Mouse (Mus musculus): ENCODE measurements around the gene Cdkn2b. TPM values are rescaled to one million over a fixed set of nuclear protein-coding genes. Genes with fewer than 3 reads are reported as not detected.
A peak's percentile ranks its signal among the peaks of the same experiment; 100 is the strongest.

Cdkn2b gene
- 1.5 and 2.4 TPM in 2 replicates for polyA plus RNA-seq (2012; rRNA removed)

DNA sequence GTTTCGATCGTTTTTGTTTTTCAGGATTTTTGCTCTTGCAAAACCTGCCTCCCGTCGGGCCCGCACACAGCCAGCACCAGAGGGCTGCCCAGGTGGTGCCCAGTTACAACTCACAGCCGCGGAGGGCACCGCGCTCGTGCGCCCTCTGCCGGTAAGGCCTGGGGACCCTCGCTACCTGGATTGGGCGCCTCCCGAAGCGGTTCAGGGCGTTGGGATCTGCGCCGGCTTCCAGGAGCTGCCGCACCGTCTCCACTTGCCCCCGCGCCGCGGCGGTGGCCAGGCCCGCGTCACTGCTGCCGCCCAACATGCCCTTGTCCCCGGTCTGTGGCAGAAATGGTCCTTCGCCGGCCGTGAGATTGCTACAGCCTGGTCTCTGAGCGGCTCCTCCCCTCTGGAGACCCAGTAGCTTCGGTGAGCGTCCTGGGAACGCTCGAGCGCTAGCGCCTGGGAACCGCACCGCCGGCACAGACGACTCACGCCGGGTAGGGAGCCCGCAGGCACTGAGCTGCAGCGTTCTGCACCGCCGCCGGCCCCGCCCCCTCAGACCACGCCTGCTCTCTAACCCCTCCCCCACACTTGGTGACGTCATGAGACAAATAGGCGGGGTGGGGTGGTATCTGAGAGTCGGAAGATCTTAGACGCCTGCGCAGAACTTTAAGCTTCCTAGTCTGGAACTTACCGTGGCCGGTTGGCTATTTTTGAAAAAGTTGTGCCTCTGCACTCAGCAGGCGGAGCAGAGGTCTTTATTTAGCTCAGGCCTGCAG lies at the start of gene Cdkn2b:
TSS of gene Cdkn2b (minus strand) at position 549 of the 764 bp plus-strand sequence.
- DNase-seq (ENCODE audit: extremely low spot score in 1 of 2, low spot score in 1 of 2): peak; percentile 8 to 71

DNA sequence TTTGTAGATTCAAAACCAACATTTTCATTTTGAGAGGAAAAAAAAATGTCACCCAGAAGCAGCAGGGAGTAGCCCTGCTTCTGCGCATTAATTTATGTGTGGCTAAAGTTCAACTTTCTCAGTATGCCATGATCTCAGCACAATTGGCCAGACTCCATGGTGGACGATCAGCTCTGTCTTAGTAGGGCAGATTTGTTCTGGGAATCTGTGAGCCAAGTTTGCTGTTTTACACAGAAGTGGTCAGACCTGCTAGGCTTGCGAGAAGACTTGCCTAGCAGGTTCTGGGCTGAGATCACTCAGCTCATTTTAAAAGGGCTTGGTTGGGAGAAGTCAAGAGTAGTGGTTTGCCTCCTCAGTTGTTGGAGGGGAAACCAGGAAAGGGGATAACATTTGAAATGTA lies 49.5 kb upstream of the Cdkn2b start:
- DNase-seq (ENCODE audit: extremely low spot score in 1 of 2, low spot score in 1 of 2): no peak

GRCm38 (mm10) chr4:89359506-89359905 lies 48.7 kb upstream of the Cdkn2b start:
- no peak for DNase-seq (ENCODE audit: extremely low spot score in 1 of 2, low spot score in 1 of 2)

- peak in 1 of 2 experiments; percentile 5 for DNase-seq (ENCODE audit: extremely low spot score in 1 of 2, low spot score in 1 of 2)
Measured at GRCm38 (mm10) chr4:89353935-89354334, 43.1 kb upstream of the Cdkn2b start.

GRCm38 (mm10) chr4:89353071-89353582 lies 42.3 kb upstream of the Cdkn2b start:
- DNase-seq (ENCODE audit: extremely low spot score in 1 of 2, low spot score in 1 of 2): no peak

DNA sequence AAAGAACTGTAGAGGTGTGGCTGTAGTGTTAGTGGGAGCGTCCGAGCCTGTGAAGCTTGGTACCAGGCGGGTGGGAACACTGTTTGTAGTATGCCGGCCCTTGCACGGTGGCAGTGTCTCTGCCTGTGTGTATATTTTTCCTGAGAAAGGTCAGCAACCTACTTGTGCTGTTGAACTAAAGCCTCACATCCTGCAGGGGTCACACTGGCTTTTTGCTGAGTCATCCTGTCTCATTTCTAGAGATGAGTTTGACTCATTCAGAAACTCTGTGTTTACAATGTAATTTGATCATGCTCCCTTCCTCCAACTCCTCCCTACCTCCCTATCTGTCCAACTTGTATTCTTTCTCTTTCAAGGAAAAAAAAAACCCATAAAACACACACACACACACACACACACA lies 40.6 kb upstream of the Cdkn2b start:
- DNase-seq (ENCODE audit: extremely low spot score in 1 of 2, low spot score in 1 of 2): no peak

DNA sequence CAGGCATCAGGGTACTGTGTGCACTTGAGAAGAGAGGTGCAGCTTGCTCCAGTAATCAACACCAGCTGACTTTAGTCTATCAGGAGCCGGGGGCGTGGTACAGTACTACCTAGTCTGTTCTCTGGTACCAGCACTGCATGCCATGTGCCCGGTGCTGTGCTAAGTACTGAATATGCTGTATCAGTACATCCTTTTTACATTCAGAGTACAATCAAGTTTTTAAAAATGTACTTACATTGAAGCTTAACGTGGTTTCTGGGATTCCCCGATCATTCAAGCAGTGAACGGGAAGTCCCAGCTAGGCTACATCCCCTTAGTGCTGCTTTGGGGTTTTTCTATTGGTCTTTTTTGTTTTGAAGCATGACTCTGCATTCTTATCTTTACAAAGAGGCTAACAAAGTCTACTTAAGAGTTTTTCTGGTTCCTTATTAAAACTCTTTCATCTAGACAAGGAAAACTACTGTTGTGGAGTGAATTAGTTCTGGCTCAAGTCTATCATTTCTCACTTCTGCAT lies 40.2 kb upstream of the Cdkn2b start:
- no peak for DNase-seq (ENCODE audit: extremely low spot score in 1 of 2, low spot score in 1 of 2)

- no peak for DNase-seq (ENCODE audit: extremely low spot score in 1 of 2, low spot score in 1 of 2)
Measured at GRCm38 (mm10) chr4:89350391-89350790, 39.6 kb upstream of the Cdkn2b start.

DNA sequence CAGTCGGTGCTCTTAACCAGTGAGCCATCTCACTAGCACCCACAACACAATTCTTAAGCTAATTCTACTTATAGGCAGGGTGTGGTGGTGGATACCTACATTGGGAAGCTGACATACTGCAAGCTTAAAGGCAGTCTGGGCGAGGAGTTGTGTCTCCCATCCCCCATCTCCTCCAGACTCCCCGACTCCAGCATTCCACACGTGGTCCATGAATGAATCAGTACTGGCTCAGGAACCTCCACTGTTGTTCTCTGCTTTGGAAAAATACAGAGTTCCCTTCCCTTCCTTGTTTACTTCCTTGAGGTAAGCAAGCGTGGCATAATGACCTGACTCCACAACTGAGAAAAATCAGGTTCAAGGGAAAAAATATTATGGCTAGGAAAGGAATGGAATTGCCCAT lies 38.0 kb upstream of the Cdkn2b start:
- DNase-seq (ENCODE audit: extremely low spot score in 1 of 2, low spot score in 1 of 2): no peak

DNA sequence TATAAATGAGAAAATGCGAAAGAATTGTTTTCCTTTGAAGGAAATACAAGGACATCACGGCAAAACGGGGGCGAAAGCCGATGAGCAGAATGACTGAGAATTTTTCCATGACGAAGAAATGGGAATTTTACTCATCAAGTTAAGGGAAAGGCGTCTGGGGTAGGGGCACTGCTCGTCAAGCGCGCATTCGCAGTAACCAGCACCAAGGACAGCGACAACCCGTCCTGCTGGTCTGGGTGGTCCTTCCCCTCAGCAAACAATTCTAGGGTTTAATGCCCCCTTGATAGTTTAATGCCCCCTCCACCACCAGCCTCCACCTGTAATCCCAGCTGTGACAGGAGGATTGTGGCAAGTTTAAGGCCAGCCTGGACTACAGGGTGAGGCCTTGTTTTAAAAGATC lies 2.6 kb upstream of the Cdkn2b start:
- DNase-seq (ENCODE audit: extremely low spot score in 1 of 2, low spot score in 1 of 2): no peak

GRCm38 (mm10) chr4:89309996-89310395 lies 843 bp downstream of the Cdkn2b start:
- DNase-seq (ENCODE audit: extremely low spot score in 1 of 2, low spot score in 1 of 2): no peak

DNA sequence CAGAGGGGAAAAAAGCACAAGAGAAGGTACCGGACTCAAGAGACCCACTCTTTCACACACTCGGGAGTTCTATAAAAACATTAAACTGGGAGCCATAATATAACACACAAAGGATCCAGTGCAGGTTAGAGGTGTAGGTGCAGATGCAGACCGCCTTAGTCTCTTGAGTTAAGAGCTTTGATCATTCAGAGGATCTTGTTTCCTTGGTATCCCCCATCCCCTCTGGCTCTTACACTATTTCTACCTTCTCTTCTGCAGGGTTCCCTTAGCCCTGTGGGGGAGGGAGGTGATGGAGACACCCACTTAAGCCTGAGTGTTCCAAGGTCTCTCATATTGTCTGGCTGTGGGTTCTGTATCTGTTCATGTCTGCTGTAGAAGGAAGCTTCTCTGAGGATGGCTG lies 2.8 kb downstream of the Cdkn2b start:
- DNase-seq (ENCODE audit: extremely low spot score in 1 of 2, low spot score in 1 of 2): no peak

- DNase-seq (ENCODE audit: extremely low spot score in 1 of 2, low spot score in 1 of 2): no peak
Measured at GRCm38 (mm10) chr4:89306798-89307365, 4.0 kb downstream of the Cdkn2b start.

DNA sequence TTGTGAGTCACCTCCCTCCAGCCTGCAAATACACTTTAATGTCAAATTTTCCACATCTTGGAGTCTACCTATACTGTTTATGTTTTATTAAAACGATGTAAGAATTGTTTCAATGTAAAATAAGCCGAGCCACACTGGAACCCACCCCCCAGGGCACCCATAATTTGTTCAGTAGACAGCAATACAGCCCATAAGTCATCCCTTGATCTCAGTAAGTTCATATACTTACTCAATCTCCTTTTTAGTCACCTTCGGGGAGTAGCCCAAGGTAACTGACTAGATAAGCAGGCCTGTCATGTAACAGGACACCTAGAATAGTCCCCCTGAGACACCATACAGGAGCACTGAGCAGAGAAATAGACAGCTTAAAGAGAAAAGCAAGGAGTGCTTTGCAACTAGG lies 5.1 kb downstream of the Cdkn2b start:
- no peak for DNase-seq (ENCODE audit: extremely low spot score in 1 of 2, low spot score in 1 of 2)

- no peak for DNase-seq (ENCODE audit: extremely low spot score in 1 of 2, low spot score in 1 of 2)
Measured at GRCm38 (mm10) chr4:89303281-89303995, 7.4 kb downstream of the Cdkn2b start.

GRCm38 (mm10) chr4:89302129-89302528 lies 8.7 kb downstream of the Cdkn2b start:
- DNase-seq (ENCODE audit: extremely low spot score in 1 of 2, low spot score in 1 of 2): no peak

DNA sequence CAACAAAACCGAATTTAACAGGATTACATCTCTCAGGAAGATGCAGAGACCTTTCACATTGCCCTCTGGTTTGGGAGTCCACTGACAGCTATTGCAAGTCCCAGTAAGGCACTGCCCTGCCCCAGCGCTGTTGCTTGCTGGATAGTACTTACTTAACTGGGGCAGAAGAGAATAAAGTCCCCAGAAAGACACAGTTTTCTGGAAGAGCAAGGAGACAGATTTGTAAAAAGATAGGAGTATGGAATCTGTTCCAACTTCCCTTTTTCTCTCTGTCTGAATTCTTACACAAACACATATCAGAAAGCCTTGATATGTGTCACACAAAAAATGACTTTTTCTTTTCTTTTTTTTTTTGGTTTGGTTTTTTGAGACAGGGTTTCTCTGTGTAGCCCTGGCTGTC lies 11.1 kb downstream of the Cdkn2b start:
- no peak for DNase-seq (ENCODE audit: extremely low spot score in 1 of 2, low spot score in 1 of 2)

- no peak for DNase-seq (ENCODE audit: extremely low spot score in 1 of 2, low spot score in 1 of 2)
Measured at GRCm38 (mm10) chr4:89295441-89296220, 15.2 kb downstream of the Cdkn2b start.

GRCm38 (mm10) chr4:89294486-89295440 lies 16.1 kb downstream of the Cdkn2b start, which contains the start of gene Cdkn2a:
TSS of gene Cdkn2a (minus strand) at chr4:89294653.
- DNase-seq (ENCODE audit: extremely low spot score in 1 of 2, low spot score in 1 of 2): peak in 1 of 2 experiments; percentile 45

Data from frontal cortex, adult 2 months (tissue).